Mouse (Mus musculus) liver, embryonic 15.5 days (tissue): ENCODE measurements around the gene Gpr135. TPM values are rescaled to one million over a fixed set of nuclear protein-coding genes. Genes with fewer than 3 reads are reported as not detected.

ENCODE experiments used
- ATAC-seq: fragments of 200-750 bp; cut with Nextera tagmentation; 2 replicates; pipeline ENCODE4 v1.8.0; 2017; ENCODE audit warnings: moderate number of reproducible peaks, mild to moderate bottlenecking, moderate library complexity; ENCODE audit not compliant: insufficient read depth
- H3K27ac ChIP-seq: fragments of 300-500 bp; sonication (generic); replicated peaks from 2 replicates; pipeline ENCODE4 v1.5.1; 2015; ENCODE audit warnings: mild to moderate bottlenecking, inconsistent platforms
- H3K27me3 ChIP-seq: fragments of 300-500 bp; sonication (generic); 2 replicates; pipeline ENCODE4 v1.6.1; 2015; ENCODE audit warnings: mild to moderate bottlenecking, inconsistent platforms
- H3K36me3 ChIP-seq: fragments of 300-500 bp; sonication (generic); replicated peaks from 2 replicates; pipeline ENCODE4 v1.6.1; 2015; ENCODE audit warnings: moderate library complexity, mild to moderate bottlenecking, inconsistent platforms
- H3K4me1 ChIP-seq: fragments of 300-500 bp; sonication (generic); replicated peaks from 2 replicates; pipeline ENCODE4 v1.6.1; 2015; ENCODE audit warnings: inconsistent platforms
- H3K4me2 ChIP-seq: fragments of 300-500 bp; sonication (generic); 2 replicates; pipeline ENCODE4 v1.6.1; 2015; ENCODE audit warnings: moderate library complexity, mild to moderate bottlenecking, inconsistent platforms
- H3K4me3 ChIP-seq: fragments of 300-500 bp; sonication (generic); replicated peaks from 2 replicates; pipeline ENCODE4 v1.5.1; 2015; ENCODE audit warnings: mild to moderate bottlenecking, inconsistent platforms
- H3K9ac ChIP-seq: fragments of 300-500 bp; sonication (generic); 2 replicates; pipeline ENCODE4 v1.6.1; 2015; ENCODE audit warnings: moderate library complexity, mild to moderate bottlenecking, inconsistent platforms
- H3K9me3 ChIP-seq: fragments of 300-500 bp; sonication (generic); replicated peaks from 2 replicates; pipeline ENCODE4 v1.6.1; 2016; ENCODE audit warnings: inconsistent platforms
- WGBS: fragments of 180-500 bp; shearing (Covaris S2); methylation state at CpG from one replicate; pipeline ENCODE4 v1.1.7; 2015; ENCODE audit warnings: mixed read lengths; ENCODE audit not compliant: insufficient replicate concordance; 5-methylcytosine and 5-hydroxymethylcytosine counted together
- polyA plus RNA-seq: library from polyadenylated mRNA; unstranded; fragments of >200 nt; fragmentation: Nextera tagmentation; extraction: Ambion mirVana; gene quantifications from 2 replicates; pipeline ENCODE4 v1.2.1, GENCODE M21; 2015

Gpr135 gene
- polyA plus RNA-seq, 1 experiment from 2014 or later, result 0.12 TPM

- H3K4me2 ChIP-seq, result no peak overlapping the region
- H3K4me1 ChIP-seq, result no peaks in the 10 kb centered on the region
- 39% methylated on average over 3 of the region's 3 CpGs for WGBS
- no peak overlapping the region for H3K27ac ChIP-seq
- no peak overlapping the region for H3K4me3 ChIP-seq
- ATAC-seq, result no peak
- no peaks in the 10 kb centered on the region for H3K9me3 ChIP-seq
- no peaks in the 10 kb centered on the region for H3K27me3 ChIP-seq
- H3K36me3 ChIP-seq, result no peaks in the 10 kb centered on the region
- no peak overlapping the region for H3K9ac ChIP-seq
These were observed 48.1 kb downstream of the Gpr135 start for GRCm38 (mm10) chr12:72022790-72023189.

GRCm38 (mm10) chr12:72021543-72021942 lies 49.4 kb downstream of the Gpr135 start:
- no peak overlapping the region for H3K9ac ChIP-seq
- H3K4me1 ChIP-seq, result no peaks in the 10 kb centered on the region
- no peak overlapping the region for H3K4me2 ChIP-seq
- no peaks in the 10 kb centered on the region for H3K27me3 ChIP-seq
- no peak overlapping the region for H3K4me3 ChIP-seq
- H3K36me3 ChIP-seq, result no peaks in the 10 kb centered on the region
- WGBS, result 39% methylated on average over 5 of the region's 5 CpGs
- no peak for ATAC-seq
- H3K9me3 ChIP-seq, result no peaks in the 10 kb centered on the region
- no peak overlapping the region for H3K27ac ChIP-seq

DNA sequence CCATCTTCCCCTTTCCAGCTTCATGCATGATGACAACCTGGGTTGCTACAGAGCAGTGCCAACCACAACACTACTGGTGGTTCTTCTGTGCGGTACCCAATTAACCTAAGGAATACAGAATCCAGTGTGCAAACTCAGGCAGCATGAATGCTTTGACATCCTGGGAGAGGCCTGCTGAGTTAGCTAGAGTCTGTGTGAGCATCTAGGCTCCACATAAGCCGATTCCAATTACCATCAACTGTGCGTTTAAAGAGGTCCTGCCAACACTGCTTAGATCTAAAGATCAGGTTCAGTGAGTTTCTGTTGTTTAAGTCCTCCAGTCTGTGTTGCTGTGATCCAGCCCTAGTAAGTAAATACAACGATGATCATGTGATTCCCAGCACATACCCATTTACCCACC lies 50.6 kb downstream of the Gpr135 start:
- 77% methylated on average over 4 of the region's 4 CpGs for WGBS
- no peak overlapping the region for H3K27ac ChIP-seq

More for the DNA sequence above, 50.6 kb downstream of the Gpr135 start:
- Histone ChIP-seq H3K9me3 (no peaks in the 10 kb centered on the region), H3K4me3 (no peak overlapping the region), H3K4me1 (no peaks in the 10 kb centered on the region), H3K4me2 (no peak overlapping the region), H3K36me3 (no peaks in the 10 kb centered on the region), H3K27me3 (no peaks in the 10 kb centered on the region), H3K9ac (no peak overlapping the region)
- no peak for ATAC-seq

Other genes starting within 250 kb of the Gpr135 start
- gene Daam1, start 240.0 kb downstream of the Gpr135 start, polyA plus RNA-seq, result 8.8 and 9.2 TPM in 2 replicates
- 7.6 and 9.2 TPM in 2 replicates for gene L3hypdh, start 14.3 kb upstream of the Gpr135 start, polyA plus RNA-seq
- 18.8 and 21.4 TPM in 2 replicates for gene Jkamp, start 14.5 kb upstream of the Gpr135 start, polyA plus RNA-seq
- gene Ccdc175, start 113.9 kb upstream of the Gpr135 start, polyA plus RNA-seq, result not detected in 2 replicates